Mouse (Mus musculus): ENCODE results near the gene Zfp551. TPM values are rescaled to one million over a fixed set of nuclear protein-coding genes. Genes with fewer than 3 reads are reported as not detected.

Gene Zfp551
- total RNA-seq (2021) = 1 to 10 TPM; 8.3 to 8.6 TPM

DNA sequence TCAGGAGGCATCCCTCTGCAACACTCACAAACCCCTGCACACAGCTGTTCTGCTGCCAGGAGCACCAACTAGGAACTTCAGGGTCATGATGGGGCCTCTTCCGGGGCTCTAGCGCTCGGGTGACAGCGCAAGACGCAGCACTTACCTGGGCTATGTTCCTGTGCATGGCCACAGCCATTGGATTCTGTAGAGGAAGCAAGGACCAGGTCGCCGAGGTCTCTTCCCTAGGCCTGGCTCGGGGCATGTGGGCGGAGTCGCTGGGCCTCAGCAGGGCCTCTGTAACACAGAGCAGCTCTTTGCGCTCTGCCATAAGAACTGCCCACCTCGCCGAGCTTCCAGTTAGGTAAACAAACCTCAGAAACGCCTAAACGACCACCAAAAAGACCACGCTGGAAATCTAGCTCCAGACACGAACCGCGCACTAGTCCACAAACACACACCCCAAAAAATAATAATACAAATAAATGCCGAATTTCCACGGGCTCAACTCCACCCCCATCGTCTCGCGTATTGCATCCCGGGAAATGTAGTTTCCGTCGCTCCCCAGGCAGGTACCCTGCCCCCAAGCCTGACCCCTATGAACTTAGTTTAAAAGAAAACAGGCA, at the start of gene Zfp551:
Gene Zfp551, minus strand, starts transcription at position 507 of the 605 bp plus-strand sequence.
- intact Hi-C loops (cut with DNase I) = loop anchor here (2.0 to 5.0 kb wide), 2 partner anchors 56 to 355 kb away; partner anchors contain the start of gene Zfp606

DNA sequence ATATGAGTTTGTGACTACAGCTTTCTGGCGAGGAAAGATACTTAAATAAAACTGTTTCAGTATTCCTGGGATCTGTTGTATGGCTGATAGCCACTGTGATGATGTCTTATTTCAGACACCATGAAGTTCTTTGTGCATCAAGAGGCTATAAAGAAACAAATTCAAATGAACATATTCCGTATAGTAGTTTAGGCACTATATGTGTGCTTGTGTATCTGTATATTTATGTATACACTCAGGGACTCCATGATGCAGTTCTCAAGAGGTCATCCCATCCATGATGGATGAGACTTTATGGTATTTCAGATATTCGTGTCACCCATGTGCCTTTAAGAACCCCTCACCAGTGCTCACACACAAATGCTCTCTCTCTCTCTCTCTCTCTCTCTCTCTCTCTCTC, 304 bp upstream of the Zfp551 start:
- DNase-seq (ENCODE audit: low spot score in 2 of 2) = no peak
- intact Hi-C loops (cut with DNase I) = loop anchor here (2.0 to 5.0 kb wide), 2 partner anchors 56 to 354 kb away; partner anchors contain the start of gene Zfp606

More for the DNA sequence above, at the start of gene Zfp551:
- peak; percentile 64 to 65 for DNase-seq (ENCODE audit: low spot score in 2 of 2)

DNA sequence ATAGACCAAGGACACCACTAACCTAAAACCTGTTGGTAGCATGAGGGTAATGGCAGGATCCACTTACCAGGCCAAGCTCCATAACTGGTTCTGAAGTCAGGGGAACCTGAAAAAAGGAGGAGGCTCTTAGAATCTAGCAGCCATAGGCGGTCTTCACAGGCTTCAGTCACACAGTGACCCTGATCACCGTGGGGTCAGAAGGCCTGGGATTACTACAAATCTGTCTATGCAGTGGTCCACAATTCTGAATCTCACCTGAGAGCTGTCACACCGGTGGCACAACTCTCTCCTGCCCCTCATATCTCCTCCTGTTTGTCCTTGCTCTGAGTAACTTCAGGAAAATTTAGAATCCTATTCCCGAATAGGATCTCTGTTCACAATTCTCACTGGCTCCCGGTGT, 810 bp downstream of the Zfp551 start:
- intact Hi-C loops (cut with DNase I) = loop anchor here (2.0 to 5.0 kb wide), 2 partner anchors 57 to 356 kb away; partner anchors contain the start of gene Zfp606
- DNase-seq (ENCODE audit: low spot score in 2 of 2) = peak in 1 of 2 experiments; percentile 2

DNA sequence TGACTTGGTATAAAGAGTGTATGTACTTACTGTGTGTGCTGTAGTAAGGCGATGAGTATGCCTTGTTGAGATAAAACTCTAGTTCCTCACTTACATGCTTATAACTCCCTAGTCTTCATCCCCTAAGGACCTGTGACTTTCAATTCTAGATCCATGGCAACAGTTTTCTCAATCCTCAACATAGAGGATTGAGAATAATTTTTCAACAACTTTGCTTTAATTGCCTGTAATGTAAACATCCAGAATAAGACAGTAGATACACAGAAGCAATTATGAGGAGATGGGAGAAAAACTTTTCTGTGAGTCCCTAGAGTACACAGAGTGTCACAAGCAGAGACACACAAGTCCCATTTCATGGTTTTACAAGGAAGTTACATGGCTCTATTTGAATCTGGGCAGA, 53.4 kb downstream of the Zfp551 start, which contains the start of gene Vmn1r84:
Gene Vmn1r84, minus strand, starts transcription at position 101 of the 400 bp plus-strand sequence.
- intact Hi-C loops (cut with DNase I) = no loop called here
- DNase-seq (ENCODE audit: low spot score in 2 of 2) = no peak

Other genes with a start within 250 kb of the Zfp551 start
- not detected for gene Vmn1r80, start 233.5 kb downstream of the Zfp551 start, total RNA-seq (2021)
- gene Vmn1r81, start 154.5 kb downstream of the Zfp551 start, total RNA-seq (2021) = not detected
- gene Vmn1r82, start 122.3 kb downstream of the Zfp551 start, total RNA-seq (2021) = not detected
- not detected for gene Vmn1r83, start 93.3 kb downstream of the Zfp551 start, total RNA-seq (2021)
- not detected for gene Vmn1r84, start 53.5 kb downstream of the Zfp551 start, total RNA-seq (2021)
- gene Zfp606, start 55.5 kb upstream of the Zfp551 start, total RNA-seq (2021) = 10 to 100 TPM; 10.8 to 13.0 TPM
- gene 2900092C05Rik, start 89.8 kb upstream of the Zfp551 start, total RNA-seq (2021) = not detected
- under 1 TPM; 0.05 TPM for gene Vmn2r53, start 186.0 kb upstream of the Zfp551 start, total RNA-seq (2021)
- not detected for gene Vmn2r54, start 217.6 kb upstream of the Zfp551 start, total RNA-seq (2021)